Mouse (Mus musculus): ENCODE measurements around the gene Il11ra2.
"Not testable (repeated sequence)": the region's sequence is repeated elsewhere in the genome, so short reads cannot be mapped to it uniquely, and the experiment has no call there.

The Il11ra2 gene

DNA sequence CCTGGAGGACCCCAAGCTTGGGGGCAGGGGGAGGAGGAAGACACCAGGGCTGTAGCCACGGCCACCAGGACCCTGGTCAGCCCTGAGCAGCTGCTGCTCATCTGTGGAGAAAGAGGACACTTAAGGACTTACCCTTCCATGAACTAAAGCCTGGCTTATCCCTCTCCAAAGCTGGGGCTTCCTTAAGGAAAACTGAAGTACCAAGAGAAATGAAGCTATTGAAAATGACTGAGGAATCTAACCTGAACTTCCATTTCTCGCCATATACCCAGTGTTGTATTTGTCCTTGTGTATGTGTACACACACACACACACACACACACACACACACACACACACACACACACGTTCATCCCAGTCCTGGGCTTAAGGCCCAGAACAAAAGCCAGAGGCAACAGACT lies at the start of gene Il11ra2:
Gene Il11ra2, minus strand, starts transcription at position 101 of the 400 bp plus-strand sequence.
- DNase-seq = not testable (repeated sequence)

- not testable (repeated sequence) for DNase-seq
Measured at GRCm38 (mm10) chr4:42682183-42682524, 20.5 kb upstream of the Il11ra2 start.

GRCm38 (mm10) chr4:42681473-42682182 lies 19.9 kb upstream of the Il11ra2 start:
- not testable (repeated sequence) for DNase-seq

DNA sequence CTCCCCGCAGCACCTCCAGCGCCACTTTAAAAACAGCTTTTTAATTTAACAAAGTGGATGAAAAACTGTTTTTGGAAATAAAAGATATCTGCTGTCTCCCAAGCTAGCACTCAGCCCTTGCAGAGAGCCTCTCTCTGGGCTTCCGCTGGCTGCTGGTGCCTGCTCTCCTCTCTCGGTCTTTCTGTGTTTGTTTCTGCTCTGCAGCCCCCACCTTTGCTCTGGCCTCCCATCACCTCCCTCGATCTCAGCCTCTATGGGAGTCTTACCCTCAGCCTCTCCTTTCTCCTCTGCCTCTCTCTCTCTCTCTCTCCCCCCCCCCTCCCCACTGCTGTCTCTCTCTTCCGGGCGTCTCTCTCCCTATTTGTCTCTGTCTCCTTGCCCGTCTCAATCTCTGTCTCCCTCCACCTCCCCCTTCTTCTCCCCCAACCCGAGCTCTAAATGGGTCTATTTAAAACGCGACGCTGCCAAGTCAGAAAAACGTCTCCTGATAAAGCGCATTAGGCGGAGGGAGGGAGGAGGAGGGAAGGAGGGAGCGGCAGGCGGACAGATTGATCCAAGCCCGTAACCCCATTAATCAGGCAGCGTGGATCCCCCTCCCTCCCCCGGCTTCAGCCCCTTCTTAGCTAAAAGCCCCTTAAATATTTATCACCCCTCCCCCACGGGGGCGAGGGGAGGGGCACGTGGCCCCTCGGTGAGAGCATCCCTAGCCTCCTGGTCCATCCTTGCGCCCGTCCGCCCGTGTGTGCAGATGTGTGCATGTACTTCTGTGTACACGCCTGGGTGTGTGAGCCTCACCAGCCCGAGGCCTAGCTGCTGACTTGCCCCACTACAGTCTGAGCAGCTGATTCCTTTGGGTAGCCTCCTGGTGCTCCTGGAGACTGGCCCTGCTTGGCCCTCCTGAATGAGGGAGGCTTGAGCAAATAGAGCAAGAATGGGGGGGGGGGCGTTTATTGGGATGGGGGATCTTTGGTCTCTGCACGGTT lies 19.0 kb upstream of the Il11ra2 start:
- DNase-seq = not testable (repeated sequence)

- not testable (repeated sequence) for DNase-seq
Measured at GRCm38 (mm10) chr4:42679365-42679764, 17.7 kb upstream of the Il11ra2 start.

DNA sequence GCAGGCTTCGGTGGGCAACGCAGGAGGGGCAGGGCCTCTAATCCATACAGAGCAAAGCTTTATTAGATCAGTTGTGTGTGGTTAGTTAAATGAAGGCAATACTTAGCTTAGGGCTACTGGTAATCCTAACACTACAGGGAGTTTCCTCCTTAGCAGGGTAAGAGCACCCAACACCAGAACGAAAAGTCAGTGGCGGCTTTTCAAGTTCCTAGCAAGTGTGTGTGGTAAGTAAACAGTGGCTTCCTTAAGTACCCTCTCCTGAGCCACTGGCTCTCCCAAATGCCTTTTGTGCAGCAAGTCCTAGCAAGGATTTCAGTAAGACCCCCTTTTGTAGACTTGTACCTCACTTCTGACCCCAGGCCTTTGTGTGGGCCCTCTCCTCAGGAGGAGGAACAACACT lies 13.7 kb upstream of the Il11ra2 start:
- not testable (repeated sequence) for DNase-seq

DNA sequence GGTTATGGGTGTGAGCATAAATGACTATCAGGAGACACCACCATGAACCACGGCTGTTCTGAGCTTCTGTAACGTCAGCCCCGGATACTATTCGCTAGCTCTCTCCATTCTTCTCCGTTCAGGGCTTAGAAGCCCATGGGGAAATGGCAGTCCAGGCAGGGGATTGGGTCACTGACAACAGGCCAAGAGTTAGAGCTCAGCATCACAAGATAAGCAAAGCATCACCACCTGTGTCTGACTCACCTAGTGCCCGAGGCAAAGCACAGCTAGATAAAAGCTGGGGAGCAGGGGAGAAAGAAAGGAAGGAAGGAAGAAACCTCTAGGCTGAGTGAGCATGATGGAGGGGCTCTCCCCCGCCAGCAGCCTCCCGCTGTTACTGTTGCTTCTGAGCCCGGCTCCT lies 6.7 kb downstream of the Il11ra2 start, which contains the start of gene Ccl27b:
Gene Ccl27b, plus strand, starts transcription at position 301 of the 400 bp plus-strand sequence.
- not testable (repeated sequence) for DNase-seq

DNA sequence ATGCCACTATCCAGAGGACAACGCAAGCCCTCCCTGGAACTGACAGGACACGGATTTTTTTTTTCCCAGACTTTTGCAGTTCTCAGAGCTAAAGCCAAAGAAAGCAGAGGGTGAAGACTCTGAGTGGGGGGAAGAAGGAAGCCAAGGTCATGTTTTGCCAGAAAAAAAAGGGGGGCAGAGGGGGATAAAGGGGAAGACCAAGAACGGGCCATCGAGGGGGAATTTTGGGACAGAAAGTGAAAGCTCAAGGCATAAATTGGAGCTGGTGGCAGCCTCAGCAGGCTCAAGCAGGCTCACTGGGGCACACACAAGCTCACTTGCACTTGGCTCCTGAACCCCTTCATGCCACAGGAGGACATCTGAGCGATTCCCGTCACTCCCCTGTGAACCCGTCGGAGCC lies 32.3 kb downstream of the Il11ra2 start, which contains the start of gene Gm2564:
Gene Gm2564, plus strand, starts transcription at position 301 of the 400 bp plus-strand sequence.
- DNase-seq = not testable (repeated sequence)

GRCm38 (mm10) chr4:42611895-42612294 lies 49.8 kb downstream of the Il11ra2 start, which contains the start of gene Gm10591:
Gene Gm10591, plus strand, starts transcription at chr4:42612195.
- DNase-seq = not testable (repeated sequence)

All from thymus, postnatal 25 days (tissue).